Mouse (Mus musculus) midbrain, embryonic 14.5 days (tissue): ENCODE data around the gene Pnpla6. TPM values are rescaled to one million over a fixed set of nuclear protein-coding genes. Genes with fewer than 3 reads are reported as not detected.
A peak's percentile ranks its signal among the peaks of the same experiment; 100 is the strongest.

Source experiments
- ATAC-seq: fragments of 200-750 bp; cut with Nextera tagmentation; 2 replicates; pipeline ENCODE4 v1.8.0; 2017; ENCODE audit warnings: moderate number of reproducible peaks, moderate library complexity; ENCODE audit not compliant: low FRiP score, low TSS enrichment
- DNase-seq: peaks from one replicate; pipeline ENCODE4 v3.0.0-alpha.2; 2015
- H3K27ac ChIP-seq: fragments of 300-500 bp; sonication (generic); replicated peaks from 2 replicates; pipeline ENCODE4 v1.5.1; 2014; ENCODE audit warnings: mild to moderate bottlenecking, low read depth, low read length, moderate library complexity
- H3K27me3 ChIP-seq: fragments of 300-500 bp; sonication (generic); 2 replicates; pipeline ENCODE4 v1.6.1; 2014; ENCODE audit warnings: low read length, control low read depth, mixed read lengths; ENCODE audit not compliant: control insufficient read depth, insufficient read depth
- H3K36me3 ChIP-seq: fragments of 300-500 bp; sonication (generic); 2 replicates; pipeline ENCODE4 v1.6.1; 2014; ENCODE audit warnings: low read length, control low read depth; ENCODE audit not compliant: control insufficient read depth, insufficient read depth
- H3K4me1 ChIP-seq: fragments of 300-500 bp; sonication (generic); 2 replicates; pipeline ENCODE4 v1.6.1; 2014; ENCODE audit warnings: mild to moderate bottlenecking, antibody characterized with exemption, low read length, control low read depth; ENCODE audit not compliant: control insufficient read depth, insufficient read depth
- H3K4me2 ChIP-seq: fragments of 300-500 bp; sonication (generic); 2 replicates; pipeline ENCODE4 v1.6.1; 2014; ENCODE audit warnings: mild to moderate bottlenecking, low read length, moderate library complexity
- H3K4me3 ChIP-seq: fragments of 300-500 bp; sonication (generic); replicated peaks from 2 replicates; pipeline ENCODE4 v1.5.1; 2014; ENCODE audit warnings: low read depth, low read length
- H3K9ac ChIP-seq: fragments of 300-500 bp; sonication (generic); replicated peaks from 2 replicates; pipeline ENCODE4 v1.6.1; 2014; ENCODE audit warnings: mild to moderate bottlenecking, low read length, moderate library complexity
- H3K9me3 ChIP-seq: fragments of 300-500 bp; sonication (generic); 2 replicates; pipeline ENCODE4 v1.6.1; 2016; ENCODE audit warnings: low read length, control low read depth, mixed read lengths; ENCODE audit not compliant: control insufficient read depth
- WGBS: fragments of 180-500 bp; shearing (Covaris S2); extraction: QIAGEN DNeasy Blood & Tissue Kit; methylation state at CpG from one replicate; pipeline ENCODE4 v1.1.7; 2014; 5-methylcytosine and 5-hydroxymethylcytosine counted together
- polyA plus RNA-seq: library from polyadenylated mRNA; unstranded; fragments of >200 nt; fragmentation: Nextera tagmentation; extraction: Ambion mirVana; gene quantifications from 2 replicates; pipeline ENCODE4 v1.2.1, GENCODE M21; 2014

Pnpla6 gene
- polyA plus RNA-seq, 1 experiment from 2014 or later: 31.1 TPM

DNA sequence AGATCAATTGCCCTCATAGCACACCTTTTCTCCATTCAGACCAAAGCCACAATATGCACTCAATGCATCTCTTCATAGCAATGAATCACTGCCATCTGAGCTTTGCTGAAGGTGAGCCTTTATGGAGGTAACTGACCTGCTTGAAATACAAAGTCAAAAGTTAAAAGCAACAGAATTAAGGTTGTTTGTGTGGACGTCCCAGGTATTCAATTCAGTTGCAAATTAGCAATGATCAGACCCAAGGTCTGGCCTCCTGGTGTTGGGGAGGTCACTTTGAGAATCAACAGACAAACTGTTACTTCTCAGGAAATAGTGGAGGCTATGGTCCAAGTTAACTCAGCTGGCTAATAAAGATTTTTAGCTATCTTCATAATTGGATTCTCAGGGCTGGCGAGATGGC is 31.3 kb downstream of the Pnpla6 start:
- DNase-seq: no peak
- Histone ChIP-seq H3K27ac (no peak overlapping the region), H3K4me1 (no peaks in the 10 kb centered on the region), H3K4me3 (no peak overlapping the region), H3K36me3 (peaks cover 31% of the 10 kb centered on the region), H3K9me3 (no peaks in the 10 kb centered on the region), H3K27me3 (no peaks in the 10 kb centered on the region), H3K9ac (no peak overlapping the region), H3K4me2 (no peak overlapping the region)
- 83% methylated on average over 2 of the region's 2 CpGs for WGBS
- ATAC-seq: no peak

DNA sequence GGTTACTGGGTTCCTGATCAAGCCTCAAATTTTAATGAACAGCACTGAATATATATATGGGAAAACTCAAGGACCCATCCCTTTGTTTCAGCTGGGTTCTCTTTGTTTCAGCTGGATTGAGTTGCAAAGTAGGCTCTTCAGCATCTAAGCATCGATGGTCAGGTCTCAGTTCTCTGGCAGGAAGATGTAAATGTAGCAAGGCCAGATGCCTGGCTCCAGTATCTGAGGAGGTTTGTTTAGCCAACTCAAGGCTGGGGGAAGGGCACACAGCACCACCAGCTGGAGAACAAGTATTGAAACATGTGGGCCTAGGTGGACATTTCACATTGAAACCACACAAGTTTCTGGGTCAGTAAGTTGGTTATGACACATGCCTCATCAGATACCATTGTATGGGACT is 37.1 kb downstream of the Pnpla6 start:
- Histone ChIP-seq H3K9me3 (no peaks in the 10 kb centered on the region), H3K4me2 (no peak overlapping the region), H3K4me3 (no peak overlapping the region), H3K4me1 (no peaks in the 10 kb centered on the region), H3K9ac (no peak overlapping the region), H3K36me3 (no peaks in the 10 kb centered on the region), H3K27ac (no peak overlapping the region), H3K27me3 (no peaks in the 10 kb centered on the region)
- WGBS: 92% methylated on average over 1 of the region's 1 CpGs
- ATAC-seq: no peak
- DNase-seq: no peak

DNA sequence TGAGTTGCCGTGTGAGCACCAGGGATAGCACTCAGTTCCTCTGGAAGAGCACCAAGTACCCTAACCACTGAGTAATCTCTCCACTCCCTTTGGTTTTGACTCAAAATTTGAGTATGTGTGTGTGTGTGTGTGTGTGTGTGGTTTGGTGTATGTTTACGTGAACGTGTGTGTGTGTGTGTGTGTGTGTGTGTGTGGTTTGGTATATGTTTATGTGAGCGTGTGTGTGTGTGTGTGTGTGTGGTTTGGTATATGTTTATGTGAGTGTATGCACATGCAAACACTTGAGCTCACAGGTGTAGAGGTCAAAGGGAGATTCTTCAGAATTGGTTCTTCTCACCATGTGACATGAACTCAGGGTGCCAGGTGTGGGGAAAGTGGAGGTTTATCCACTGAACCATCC is 40.9 kb downstream of the Pnpla6 start:
- Histone ChIP-seq H3K4me2 (no peak overlapping the region), H3K27ac (no peak overlapping the region), H3K27me3 (no peaks in the 10 kb centered on the region), H3K9me3 (no peaks in the 10 kb centered on the region), H3K36me3 (no peaks in the 10 kb centered on the region), H3K4me3 (no peak overlapping the region), H3K4me1 (no peaks in the 10 kb centered on the region), H3K9ac (no peak overlapping the region)
- WGBS: 58% methylated on average over 4 of the region's 4 CpGs
- DNase-seq: no peak
- peak; percentile 91 for ATAC-seq

DNA sequence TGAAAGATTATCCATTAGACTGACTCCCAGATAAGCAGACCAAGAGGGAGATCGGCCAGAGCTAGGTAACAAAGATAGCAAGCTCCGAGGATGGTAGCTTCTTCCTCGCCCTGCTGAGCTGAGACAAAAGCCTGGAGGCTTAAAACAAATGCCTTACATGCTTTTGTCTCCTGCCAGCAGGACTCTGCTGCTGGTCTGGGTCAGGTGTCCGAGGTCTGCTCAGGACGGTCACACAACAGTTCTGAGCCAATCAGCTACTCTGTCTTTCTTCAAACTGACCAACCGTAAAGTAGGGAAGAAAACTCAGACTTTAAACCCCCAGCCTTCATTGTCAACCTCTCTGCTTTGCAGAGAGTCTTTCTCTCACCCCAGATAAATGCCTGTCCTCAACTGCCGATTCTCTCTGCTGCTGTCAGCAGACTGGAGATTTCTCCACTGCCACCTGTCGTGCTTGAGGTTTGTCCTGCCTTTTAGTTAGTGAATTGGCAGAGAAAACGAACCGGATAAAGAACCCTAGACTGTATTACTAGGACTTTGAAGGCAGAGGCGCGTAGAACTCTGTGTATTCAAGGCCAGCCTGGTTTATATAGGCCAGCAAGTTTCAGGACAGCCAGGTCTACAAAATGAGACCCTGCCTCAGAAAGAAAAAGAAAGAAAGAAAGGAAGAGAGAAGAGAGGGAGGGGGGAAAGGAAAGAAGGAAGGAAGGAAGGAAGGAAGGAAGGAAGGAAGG is 52.6 kb downstream of the Pnpla6 start, which contains the start of gene C330021F23Rik:
Gene C330021F23Rik (plus strand): TSS at position 350 of the 731 bp plus-strand sequence.
- Histone ChIP-seq H3K27me3 (no peaks in the 10 kb centered on the region), H3K4me1 (no peaks in the 10 kb centered on the region), H3K9me3 (no peaks in the 10 kb centered on the region), H3K27ac (no peak within 1 kb of the TSS), H3K4me3 (no peak within 1 kb of the TSS), H3K9ac (no peak within 1 kb of the TSS; the same call in 1 of the 2 replicates), H3K36me3 (no peaks in the 10 kb centered on the region), H3K4me2 (peak within 1 kb of the TSS; percentile 28)
- 0 out of 2 replicates have a peak, but pooled peaks have one; percentile 8 for ATAC-seq
- WGBS: under 1% methylated on average over 12 of the region's 12 CpGs
- peak; percentile 29 for DNase-seq

DNA sequence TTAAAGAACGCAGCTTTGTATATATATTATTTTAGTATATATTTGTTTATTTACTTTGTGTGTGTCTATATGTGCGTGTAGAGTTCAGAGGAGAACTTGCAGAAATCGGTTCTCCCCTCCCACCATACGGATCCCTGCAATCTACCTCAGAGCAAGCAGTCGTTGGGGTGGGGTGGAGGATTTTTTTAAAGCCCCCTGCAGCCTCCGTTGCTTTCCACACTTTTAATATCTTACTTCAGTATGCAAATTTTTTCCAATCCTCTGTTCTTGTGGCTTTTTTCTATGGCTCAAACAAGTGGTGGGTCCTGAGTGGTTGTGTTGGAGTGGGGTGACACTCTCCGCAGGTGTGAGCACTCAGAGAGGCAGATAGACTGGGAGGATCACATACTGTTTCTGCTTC is 53.2 kb downstream of the Pnpla6 start:
- no peaks in the 10 kb centered on the region for H3K4me1 ChIP-seq
- H3K9me3 ChIP-seq: no peaks in the 10 kb centered on the region
- DNase-seq (no peak), ATAC-seq (no peak)
- no peak overlapping the region for H3K27ac ChIP-seq
- H3K4me3 ChIP-seq: no peak overlapping the region
- no peaks in the 10 kb centered on the region for H3K27me3 ChIP-seq
- 2% methylated on average over 7 of the region's 7 CpGs for WGBS
- H3K4me2 ChIP-seq: peak overlapping the region; percentile 28; the same call in 1 of the 2 replicates
- no peaks in the 10 kb centered on the region for H3K36me3 ChIP-seq
- H3K9ac ChIP-seq: no peak overlapping the region; the same call in 1 of the 2 replicates

DNA sequence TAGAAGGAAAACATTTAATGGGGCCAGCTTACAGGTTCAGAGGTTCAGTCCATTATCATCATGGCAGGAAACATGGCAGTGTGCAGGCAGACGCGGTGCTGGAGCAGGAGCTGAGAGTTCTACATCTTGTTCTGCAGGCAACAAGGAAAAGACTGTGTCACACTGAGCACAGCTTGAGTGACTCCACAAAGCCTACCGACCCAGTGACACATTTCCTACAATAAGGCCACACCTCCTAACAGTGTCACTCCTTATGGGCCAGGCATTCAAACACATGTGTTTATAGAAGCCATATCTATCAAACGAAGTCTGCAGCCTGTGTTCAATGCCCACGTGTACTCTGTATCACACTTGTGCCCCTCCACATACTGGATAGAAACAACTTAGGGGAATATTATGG is 54.6 kb downstream of the Pnpla6 start:
- no peak overlapping the region for H3K9ac ChIP-seq
- no peak overlapping the region for H3K4me3 ChIP-seq
- WGBS: 91% methylated on average over 5 of the region's 5 CpGs
- no peaks in the 10 kb centered on the region for H3K27me3 ChIP-seq
- DNase-seq: no peak
- no peak for ATAC-seq
- H3K27ac ChIP-seq: no peak overlapping the region
- H3K4me2 ChIP-seq: no peak overlapping the region
- no peaks in the 10 kb centered on the region for H3K9me3 ChIP-seq
- no peaks in the 10 kb centered on the region for H3K4me1 ChIP-seq
- H3K36me3 ChIP-seq: no peaks in the 10 kb centered on the region

DNA sequence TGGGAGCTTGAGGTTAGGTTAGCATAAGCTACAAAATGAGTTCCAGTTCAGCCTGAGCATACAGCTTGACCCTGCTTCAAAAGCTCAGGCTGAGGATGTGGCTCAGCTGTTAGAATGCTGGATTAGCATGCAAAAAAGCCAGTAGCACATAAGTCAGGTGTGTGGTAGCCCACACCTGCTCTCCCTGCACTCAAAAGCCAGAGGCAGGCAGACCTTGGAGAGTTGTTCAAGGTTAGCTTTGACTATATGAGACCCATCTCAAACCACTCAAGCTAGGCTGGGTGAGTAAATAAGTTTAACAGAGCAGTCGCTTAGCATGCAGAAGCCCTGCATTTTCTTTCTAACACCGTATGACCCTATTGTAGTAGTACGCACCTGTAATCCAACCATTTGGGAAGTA is 59.4 kb downstream of the Pnpla6 start:
- Histone ChIP-seq H3K4me1 (no peaks in the 10 kb centered on the region), H3K27me3 (no peaks in the 10 kb centered on the region), H3K4me2 (no peak overlapping the region), H3K9me3 (no peaks in the 10 kb centered on the region), H3K4me3 (no peak overlapping the region), H3K36me3 (no peaks in the 10 kb centered on the region), H3K9ac (no peak overlapping the region), H3K27ac (no peak overlapping the region)
- DNase-seq: no peak
- whole genome bisulfite sequencing: 92% methylated on average over 3 of the region's 3 CpGs
- ATAC-seq: no peak

DNA sequence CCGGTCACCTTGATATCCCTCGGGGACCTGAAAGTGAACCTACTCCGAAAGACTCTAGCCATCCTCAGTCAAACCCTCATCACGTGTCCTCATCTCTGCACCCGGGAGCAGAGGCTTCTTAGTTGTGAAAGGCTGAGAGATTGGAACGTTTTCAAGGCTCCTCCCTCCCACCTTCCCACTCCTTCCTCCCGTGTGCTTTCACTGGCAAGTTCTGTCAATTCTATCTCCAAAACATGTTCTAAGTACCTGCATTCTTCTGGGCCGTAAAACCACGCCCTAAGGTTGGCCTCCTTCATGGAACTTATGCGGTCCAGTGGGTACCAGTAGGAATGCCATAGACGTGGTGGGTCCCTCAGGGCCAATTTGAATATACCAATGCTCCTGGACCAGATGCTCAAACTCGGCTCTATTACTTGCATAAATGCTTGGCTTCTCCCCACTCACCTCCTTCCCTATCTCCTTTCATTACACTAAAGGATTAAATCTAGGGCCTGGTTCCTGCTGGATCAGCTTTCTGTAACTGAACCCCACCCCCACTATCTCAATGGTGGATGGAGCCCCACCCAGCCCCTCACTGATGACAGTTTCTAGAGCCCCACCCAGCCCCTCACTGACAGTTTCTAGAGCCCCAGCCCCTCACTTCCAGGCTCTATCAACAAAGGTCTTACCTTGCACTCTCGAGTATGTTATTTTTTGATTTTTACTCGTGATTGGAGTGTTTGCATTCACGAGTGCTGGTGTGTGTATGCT is 61.2 kb downstream of the Pnpla6 start:
- no peak overlapping the region for H3K4me3 ChIP-seq
- no peak overlapping the region for H3K9ac ChIP-seq
- H3K9me3 ChIP-seq: no peaks in the 10 kb centered on the region
- ATAC-seq (no peak), DNase-seq (no peak)
- no peak overlapping the region for H3K27ac ChIP-seq
- 83% methylated on average over 15 of the region's 15 CpGs for WGBS
- H3K36me3 ChIP-seq: no peaks in the 10 kb centered on the region
- no peaks in the 10 kb centered on the region for H3K27me3 ChIP-seq
- H3K4me2 ChIP-seq: no peak overlapping the region
- H3K4me1 ChIP-seq: no peaks in the 10 kb centered on the region
